Mouse (Mus musculus) G1E-ER4 (cell line): ENCODE data around the gene Armcx4. TPM values are rescaled to one million over a fixed set of nuclear protein-coding genes. Genes with fewer than 3 reads are reported as not detected.

Source experiments
- GATA1 ChIP-seq: IDR thresholded peaks from one replicate; pipeline ENCODE4 v1.8.0; 2012; ENCODE audit warnings: low read length, inconsistent platforms
- polyA plus RNA-seq: library from polyadenylated mRNA; stranded (reverse); fragments of >175 nt; gene quantifications from 2 replicates; pipeline ENCODE4 v1.2.3, GENCODE M21; 2012

The Armcx4 gene
- polyA plus RNA-seq = 1.0 and 1.1 TPM in 2 replicates

- TF ChIP-seq GATA1 = no peak
These were observed at the start of gene Armcx4 for GRCm38 (mm10) chrX:134686267-134686666. Gene Armcx4 (plus strand): TSS chrX:134686519.

- no peak for TF ChIP-seq GATA1
These were observed 45.1 kb upstream of the Armcx4 start for GRCm38 (mm10) chrX:134641000-134641760.

- no peak for TF ChIP-seq GATA1
These were observed 40.0 kb upstream of the Armcx4 start for GRCm38 (mm10) chrX:134646338-134646737.

DNA sequence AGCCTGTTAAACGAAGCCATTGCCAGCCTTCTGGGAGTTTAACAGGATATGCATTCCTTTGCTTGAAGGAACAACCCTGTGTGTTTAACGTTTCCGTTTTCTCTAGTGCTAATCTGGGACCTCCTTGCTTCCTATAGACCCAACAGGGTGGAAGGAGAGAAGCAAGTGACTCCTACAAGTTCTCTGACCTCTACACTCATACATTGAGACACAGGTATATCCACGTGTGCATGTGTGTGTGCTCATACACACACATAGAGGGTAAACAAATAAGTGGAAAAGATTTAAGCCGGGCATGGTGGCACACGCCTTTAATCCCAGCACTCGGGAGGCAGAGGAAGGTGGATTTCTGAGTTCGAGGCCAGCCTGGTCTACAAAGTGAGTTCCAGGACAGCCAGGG is 38.9 kb upstream of the Armcx4 start:
- TF ChIP-seq GATA1 = no peak

DNA sequence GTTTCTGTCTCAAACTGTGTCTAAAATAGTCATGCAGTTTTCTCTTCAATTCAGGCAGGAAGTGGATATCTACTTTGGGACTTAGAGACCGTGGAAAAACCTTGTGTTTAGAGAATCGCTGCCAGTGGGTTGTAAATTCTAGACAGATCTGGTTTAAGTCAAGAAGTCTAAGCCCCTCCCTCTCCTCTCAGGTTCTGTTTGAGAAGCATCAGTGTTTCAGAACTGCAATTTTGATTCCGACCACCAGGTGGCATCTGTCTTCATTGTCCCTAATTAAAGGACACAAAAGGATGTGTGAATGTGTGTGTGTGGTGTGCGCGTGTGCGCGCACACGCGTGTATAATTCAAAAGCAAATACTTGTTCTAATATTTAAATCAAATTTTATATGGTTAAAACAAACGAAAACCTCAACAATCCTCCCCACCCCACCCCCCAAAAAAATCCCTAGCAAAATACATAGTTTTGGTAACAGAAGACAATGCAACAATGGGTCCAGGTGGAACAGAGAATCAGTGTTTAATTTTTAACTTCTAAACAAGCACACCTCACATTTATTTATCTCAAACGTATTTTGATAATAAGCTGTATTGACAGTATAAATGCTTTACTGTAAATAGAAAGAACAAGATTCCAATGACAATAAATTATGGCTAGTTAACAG is 38.2 kb upstream of the Armcx4 start:
- TF ChIP-seq GATA1 = no peak

- no peak for TF ChIP-seq GATA1
These were observed 34.3 kb upstream of the Armcx4 start for GRCm38 (mm10) chrX:134652061-134652460.

GRCm38 (mm10) chrX:134661586-134661985 is 24.7 kb upstream of the Armcx4 start:
- no peak for TF ChIP-seq GATA1

DNA sequence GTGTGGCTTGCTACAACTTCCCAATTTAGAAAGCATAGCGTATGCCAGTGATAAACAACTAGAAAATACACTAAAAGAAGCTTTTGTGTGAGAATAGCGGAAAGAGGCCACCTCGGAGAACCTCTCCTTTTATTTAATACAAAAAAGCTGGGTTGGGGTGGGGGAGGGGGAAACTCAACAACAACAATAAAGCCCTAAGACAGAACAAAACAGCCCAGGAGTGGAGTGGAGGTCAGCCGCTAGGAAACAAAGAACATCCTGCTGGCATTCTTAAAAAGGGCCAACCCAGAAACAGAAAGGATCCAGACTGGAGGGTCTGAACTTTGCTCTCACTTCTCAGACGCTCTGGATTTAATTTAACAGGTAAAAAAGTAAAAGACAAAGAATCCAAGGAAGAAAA is 11.3 kb upstream of the Armcx4 start:
- TF ChIP-seq GATA1 = no peak

- no peak for TF ChIP-seq GATA1
These were observed 10.4 kb upstream of the Armcx4 start for GRCm38 (mm10) chrX:134675959-134676358.

DNA sequence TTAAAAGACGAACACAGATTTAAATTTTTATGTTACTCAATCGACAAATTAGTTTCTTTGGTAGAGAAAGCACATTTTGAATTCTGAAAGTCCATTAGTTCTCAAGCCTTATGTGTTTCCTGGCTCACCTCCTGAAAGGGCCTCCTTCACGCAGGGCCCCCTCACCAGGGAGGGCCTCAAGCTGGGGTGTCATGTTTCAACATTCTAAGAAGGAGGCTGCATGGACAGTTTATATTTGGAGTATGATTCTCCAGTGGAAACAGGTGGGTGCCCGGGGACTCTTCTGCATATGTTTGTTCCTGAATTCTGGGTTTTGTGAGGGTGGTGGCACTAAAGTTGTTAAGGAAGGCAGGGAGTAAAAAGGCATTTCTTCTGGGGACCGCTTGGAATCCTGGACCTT is 1.4 kb upstream of the Armcx4 start:
- TF ChIP-seq GATA1 = no peak

DNA sequence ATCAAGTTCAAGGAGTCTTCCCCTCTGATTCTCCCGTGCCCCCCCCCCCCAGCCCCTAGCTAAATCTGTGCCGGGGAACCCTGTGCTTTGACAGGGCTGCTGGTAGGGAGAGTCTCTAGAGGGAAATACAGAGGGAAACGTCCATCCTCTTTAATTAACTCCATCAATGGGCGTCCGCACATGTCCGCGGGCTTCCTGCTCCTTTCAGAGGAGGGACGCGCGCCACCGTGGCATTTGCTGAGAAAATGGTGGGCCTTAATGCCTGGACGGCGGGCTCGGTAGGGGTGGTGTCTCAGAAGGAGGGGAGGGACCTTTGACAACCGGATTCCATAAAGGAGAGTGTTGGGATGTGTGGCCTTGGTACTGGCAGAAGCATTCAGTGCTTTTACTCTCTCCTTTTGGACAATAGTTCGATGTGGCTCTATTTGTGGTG is 436 bp downstream of the Armcx4 start:
- TF ChIP-seq GATA1 = no peak

- no peak for TF ChIP-seq GATA1
These were observed 3.4 kb downstream of the Armcx4 start for GRCm38 (mm10) chrX:134689676-134690075.

DNA sequence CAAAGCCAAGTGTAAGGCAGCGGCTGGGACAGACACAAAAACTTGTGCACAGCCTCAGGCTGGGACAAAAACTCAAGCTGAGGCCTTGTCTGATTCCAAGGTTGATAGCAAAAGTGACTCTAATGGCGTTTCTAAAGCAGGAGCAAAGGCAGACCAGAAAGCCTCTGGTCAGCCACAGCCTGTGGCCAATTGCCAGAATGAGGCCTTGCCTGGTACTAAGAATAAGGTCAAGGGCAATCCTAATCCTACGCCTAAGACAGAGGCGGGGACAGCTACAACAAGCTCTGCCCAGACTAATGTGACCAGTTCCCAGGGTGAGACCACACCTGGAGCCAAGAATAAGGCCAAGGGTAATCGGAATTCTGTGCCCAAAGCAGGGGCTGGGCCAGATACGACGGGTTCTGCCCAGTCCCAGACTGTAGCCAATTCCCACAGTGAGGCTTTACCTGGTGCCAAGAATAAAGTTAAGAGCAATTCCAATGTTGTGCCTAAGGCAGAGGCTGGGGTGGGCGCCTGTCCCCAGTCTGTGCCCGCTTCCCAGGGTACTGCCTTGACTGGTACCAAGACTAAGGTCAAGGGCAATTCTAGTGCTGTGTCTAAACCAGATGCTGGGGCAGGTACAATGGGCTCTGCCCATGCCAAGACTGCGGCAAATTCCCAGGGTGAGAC is 4.7 kb downstream of the Armcx4 start:
- TF ChIP-seq GATA1 = no peak

GRCm38 (mm10) chrX:134691540-134691935 is 5.2 kb downstream of the Armcx4 start:
- TF ChIP-seq GATA1 = no peak

DNA sequence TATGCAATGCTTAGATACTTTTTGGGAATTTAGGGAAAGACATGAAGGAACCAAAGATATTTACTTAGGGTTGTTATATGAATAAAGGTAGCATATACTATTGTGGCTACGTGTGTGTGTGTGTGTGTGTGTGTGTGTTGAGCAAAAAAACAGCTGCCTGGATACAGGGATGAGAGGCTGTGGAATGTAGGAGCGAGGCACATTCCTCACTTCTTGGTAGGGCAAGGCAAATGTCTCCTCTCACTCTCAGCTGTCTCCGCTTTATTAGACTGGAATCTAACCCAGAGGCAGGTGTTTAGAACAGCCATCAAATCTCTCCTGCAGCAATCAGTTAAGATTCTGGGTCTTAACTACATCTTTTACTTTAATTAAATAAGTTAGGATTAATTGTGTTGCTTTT is 30.5 kb downstream of the Armcx4 start:
- TF ChIP-seq GATA1 = no peak

GRCm38 (mm10) chrX:134717752-134718308 is 31.5 kb downstream of the Armcx4 start, which contains the start of gene Armcx1:
Gene Armcx1 (plus strand): TSS chrX:134717963.
- TF ChIP-seq GATA1 = no peak
